25 mouse cellular contexts compared by ENCODE assay signal in genomic region chrX:133647809-133648208, GRCm38 (mm10). TPM values are rescaled to one million over a fixed set of nuclear protein-coding genes. Genes with fewer than 3 reads are reported as not detected.
DNase-seq lines count a peak whose midpoint lies in the region; ATAC-seq and TF ChIP-seq lines count a peak whose summit lies in the region.
"Had no signal": no experiment of that assay in that cellular context is flagged by ENCODE, and none has a peak within 500 bp of the region (broad histone marks: within the 10 kb centered on the region; RNA-seq: fewer than 3 reads in every experiment).

No protein-coding gene starts in this region.

- DNase-seq in NIH3T3 (ENCODE audit: low read depth), result peak; percentile 53
- DNase-seq in kidney, adult 18-20 months, result no peak
- DNase-seq: adrenal gland, adult 2 months; adrenal gland, postnatal 10 days; adrenal gland, postnatal 25 days; B cell, adult 2 months; cerebellum, adult 11 months; cerebellum, adult 18-20 months; cerebellum, adult 8-10 months; cerebellum, adult 9-11 months; cerebellum, postnatal 14 days; cerebellum, postnatal 36 days; embryo, embryonic 11 days had no signal

- peak overlapping the region; percentile 91 for H3K27ac ChIP-seq in embryonic fibroblast, embryonic 13.5 days (ENCODE audit: insufficient read depth, low read length)
- H3K27ac ChIP-seq: embryonic facial prominence, embryonic 13.5 days; embryonic facial prominence, embryonic 15.5 days; forebrain, embryonic 10.5 days; forebrain, embryonic 12.5 days had no signal

- TF ChIP-seq CTCF in embryonic fibroblast, embryonic 13.5 days (IDR thresholded peaks at IDR 0.05; ENCODE audit: borderline replicate concordance, insufficient read depth, low read length), result no peak

- H3K4me3 ChIP-seq in embryonic fibroblast, embryonic 13.5 days (ENCODE audit: insufficient read depth, low read length), result no peak overlapping the region
- H3K4me3 ChIP-seq: embryonic facial prominence, embryonic 13.5 days; embryonic facial prominence, embryonic 15.5 days; forebrain, embryonic 10.5 days; forebrain, embryonic 12.5 days had no signal

- ATAC-seq in erythroid progenitor cell, adult 5-6 weeks (replicated peaks; ENCODE audit: low FRiP score, poor library complexity, severe bottlenecking), result no peak
- ATAC-seq in activated CD4-positive, CD25-positive, alpha-beta regulatory T cell, adult 4 months, result no peak
- ATAC-seq: CD4-positive, CD25-positive, alpha-beta regulatory T cell, adult 4 months; forebrain, embryonic 14.5 days; forebrain, embryonic 16.5 days had no signal

- H3K4me1 ChIP-seq in embryonic fibroblast, embryonic 13.5 days (ENCODE audit: control insufficient read depth, insufficient read depth, low read length), result peaks cover 5% of the 10 kb centered on the region; the same call in 1 of the 2 replicates
- H3K4me1 ChIP-seq: embryonic facial prominence, embryonic 13.5 days; embryonic facial prominence, embryonic 15.5 days; forebrain, embryonic 12.5 days had no signal

- TF ChIP-seq POLR2A in embryonic fibroblast, embryonic 13.5 days (IDR thresholded peaks at IDR 0.05; ENCODE audit: low read depth, low read length), result 0 out of 2 replicates have a peak, but pooled peaks have one; percentile 0

RNA-seq across cellular contexts. Expression of gene Pcdh19, which starts 41.0 kb away (rescaled TPM):
- polyA plus RNA-seq in embryonic fibroblast, embryonic 13.5 days (2011; ENCODE audit: insufficient read length, low read depth, missing spikeins), result 83.9 and 84.5 TPM in 2 replicates
- not detected in 2 replicates for total RNA-seq in erythroid progenitor cell, adult 5-6 weeks (2015; ENCODE audit: low replicate concordance)
- not detected in 2 replicates for total RNA-seq in erythroid progenitor cell, adult 5-6 weeks (2017; ENCODE audit: low replicate concordance)
- not detected for polyA plus RNA-seq in activated CD4-positive, CD25-positive, alpha-beta regulatory T cell, adult 4 months (2017; shearing (Covaris generic))
- total RNA-seq: CH12.LX had no signal
- polyA plus RNA-seq: CD4-positive, CD25-positive, alpha-beta regulatory T cell, adult 4 months; G1E had no signal

Comparison
In these comparisons a context has a peak if more than half of its experiments do, and no peak if none do; other contexts are left out.
1. RNA of gene Pcdh19, which starts 41.0 kb away (polyA plus RNA-seq): 83.9 to 84.5 TPM in embryonic fibroblast, embryonic 13.5 days; not detected in activated CD4-positive, CD25-positive, alpha-beta regulatory T cell, adult 4 months; every median in the first group is over 10 times any median in the second.